Mouse (Mus musculus) T-helper 1 cell (primary cell): ENCODE data around the gene Prkci.

Source experiments
- in situ Hi-C: fragments of 300-600 bp; cut with MboI, MseI; formaldehyde crosslinking; loops from one replicate; pipeline ENCODE4 v1.15.1; 2025; ENCODE audit warnings: high pct_unique_total_duplicates

Gene Prkci

DNA sequence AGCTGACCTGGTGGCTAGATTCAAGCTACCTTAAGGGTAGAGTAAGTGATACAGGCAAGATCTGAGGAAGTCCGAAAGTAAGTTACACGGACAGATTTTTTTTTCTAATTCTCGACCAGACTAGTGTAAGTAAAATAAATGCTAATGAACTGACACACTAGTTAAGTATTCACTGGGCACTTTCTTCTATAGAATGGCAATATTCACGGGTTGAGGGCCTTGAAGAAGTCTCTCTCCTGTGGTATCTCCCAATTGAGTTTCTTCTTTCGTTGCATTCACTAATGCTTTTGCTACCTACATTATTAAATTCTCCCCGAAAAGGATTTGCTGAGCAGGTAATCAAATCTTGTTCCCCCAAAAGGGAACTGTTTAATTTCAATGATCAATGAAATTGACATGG is 688 bp upstream of the Prkci start:
- in situ Hi-C loops = no loop called here

GRCm38 (mm10) chr3:30995899-30996687 is 546 bp downstream of the Prkci start:
- in situ Hi-C loops = no loop called here

GRCm38 (mm10) chr3:30996688-30997014 is 1.1 kb downstream of the Prkci start:
- in situ Hi-C loops = no loop called here

- in situ Hi-C loops = loop anchor here (10.0 to 25.0 kb wide), 2 partner anchors 588 to 805 kb away; no protein-coding TSS in a partner anchor
Observed at GRCm38 (mm10) chr3:30999401-31000017, 4.0 kb downstream of the Prkci start.

- in situ Hi-C loops = loop anchor here (10.0 to 25.0 kb wide), 2 partner anchors 587 to 805 kb away; no protein-coding TSS in a partner anchor
Observed at GRCm38 (mm10) chr3:31000018-31000407, 4.5 kb downstream of the Prkci start.

GRCm38 (mm10) chr3:31001048-31001676 is 5.6 kb downstream of the Prkci start:
- in situ Hi-C loops = loop anchor here (10.0 to 25.0 kb wide), 2 partner anchors 586 to 804 kb away; no protein-coding TSS in a partner anchor

DNA sequence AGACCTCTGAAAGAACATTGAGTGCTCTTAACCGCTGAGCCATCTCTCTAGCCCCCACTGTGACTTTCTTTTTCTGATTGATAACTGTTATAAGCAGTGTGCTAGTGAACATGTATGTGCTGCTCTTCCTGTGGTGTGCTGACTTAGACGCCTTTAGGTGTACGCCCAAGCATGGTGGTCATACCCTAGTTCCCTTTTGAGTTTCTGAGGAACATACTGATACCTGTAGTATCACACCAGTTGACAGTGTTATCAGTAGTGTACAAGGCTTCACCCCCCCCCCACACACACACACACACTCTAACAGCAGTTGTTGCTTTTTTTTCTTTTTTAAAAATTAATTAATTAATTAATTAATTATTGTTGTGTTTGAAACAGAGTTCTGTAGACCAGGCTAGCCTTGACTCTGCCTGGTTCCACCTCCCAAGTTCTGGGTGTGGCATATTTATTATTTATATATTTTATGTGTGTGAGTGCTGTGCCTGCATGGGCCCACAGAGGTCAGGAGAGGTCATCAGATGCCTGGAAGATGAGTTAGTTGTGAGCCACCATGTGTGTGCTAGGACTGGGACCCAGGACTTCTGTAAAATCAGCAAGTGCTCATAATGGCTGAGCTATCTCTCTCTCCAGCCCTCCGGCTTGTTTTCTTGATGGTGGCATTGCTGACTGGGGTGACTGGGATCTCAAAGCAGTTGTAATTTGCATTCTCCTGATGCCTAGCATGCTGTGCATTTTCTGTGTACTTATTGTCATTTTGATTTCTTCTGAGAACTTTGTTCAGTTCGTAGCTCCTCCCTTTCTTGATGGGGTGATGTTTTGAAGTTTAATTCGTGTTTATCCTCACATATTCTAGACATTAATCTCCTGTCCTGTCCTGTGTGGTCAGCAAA is 9.0 kb downstream of the Prkci start:
- in situ Hi-C loops = loop anchor here (10.0 to 25.0 kb wide), 2 partner anchors 583 to 800 kb away; no protein-coding TSS in a partner anchor

GRCm38 (mm10) chr3:31014374-31014773 is 18.8 kb downstream of the Prkci start:
- in situ Hi-C loops = loop anchor here (25.0 kb wide), 1 partner anchor 573 kb away; no protein-coding TSS in a partner anchor

- in situ Hi-C loops = loop anchor here (25.0 kb wide), 1 partner anchor 571 kb away; no protein-coding TSS in a partner anchor
Observed at GRCm38 (mm10) chr3:31015682-31016443, 20.3 kb downstream of the Prkci start.

GRCm38 (mm10) chr3:31016594-31017196 is 21.1 kb downstream of the Prkci start:
- in situ Hi-C loops = loop anchor here (25.0 kb wide), 1 partner anchor 571 kb away; no protein-coding TSS in a partner anchor

GRCm38 (mm10) chr3:31017652-31018051 is 22.1 kb downstream of the Prkci start:
- in situ Hi-C loops = loop anchor here (25.0 kb wide), 1 partner anchor 570 kb away; no protein-coding TSS in a partner anchor

GRCm38 (mm10) chr3:31019287-31019686 is 23.7 kb downstream of the Prkci start:
- in situ Hi-C loops = loop anchor here (25.0 kb wide), 1 partner anchor 568 kb away; no protein-coding TSS in a partner anchor

- in situ Hi-C loops = loop anchor here (25.0 kb wide), 1 partner anchor 567 kb away; no protein-coding TSS in a partner anchor
Observed at GRCm38 (mm10) chr3:31019793-31020447, 24.4 kb downstream of the Prkci start.

GRCm38 (mm10) chr3:31020656-31021055 is 25.1 kb downstream of the Prkci start:
- in situ Hi-C loops = loop anchor here (25.0 kb wide), 1 partner anchor 567 kb away; no protein-coding TSS in a partner anchor

DNA sequence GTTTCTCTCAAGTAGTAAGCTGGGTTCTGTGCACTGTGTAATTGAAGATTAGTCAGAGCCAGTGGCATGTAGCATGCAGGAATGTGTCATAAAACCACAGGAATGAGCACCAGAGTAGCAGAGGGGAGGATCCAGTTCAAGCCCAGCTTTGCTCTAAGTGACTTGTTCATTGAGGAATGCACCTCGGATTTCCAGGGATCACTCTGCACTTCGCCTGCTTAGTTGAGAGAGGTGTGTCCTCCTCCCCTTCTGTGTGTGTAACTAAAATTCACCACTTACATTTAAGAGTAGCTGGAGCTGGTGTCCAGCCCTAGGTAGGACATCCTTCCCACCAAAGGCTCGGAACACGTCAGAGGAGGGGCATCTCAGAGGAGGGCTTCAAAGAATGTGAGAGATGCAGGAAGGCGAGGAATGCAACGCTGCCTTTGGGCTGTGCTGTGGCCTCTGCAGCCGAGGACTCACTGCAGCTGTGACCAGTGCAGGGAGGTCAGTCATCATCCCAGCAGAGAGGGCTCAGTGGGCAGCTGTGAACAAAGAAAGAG is 27.4 kb downstream of the Prkci start:
- in situ Hi-C loops = loop anchor here (25.0 kb wide), 1 partner anchor 564 kb away; no protein-coding TSS in a partner anchor

DNA sequence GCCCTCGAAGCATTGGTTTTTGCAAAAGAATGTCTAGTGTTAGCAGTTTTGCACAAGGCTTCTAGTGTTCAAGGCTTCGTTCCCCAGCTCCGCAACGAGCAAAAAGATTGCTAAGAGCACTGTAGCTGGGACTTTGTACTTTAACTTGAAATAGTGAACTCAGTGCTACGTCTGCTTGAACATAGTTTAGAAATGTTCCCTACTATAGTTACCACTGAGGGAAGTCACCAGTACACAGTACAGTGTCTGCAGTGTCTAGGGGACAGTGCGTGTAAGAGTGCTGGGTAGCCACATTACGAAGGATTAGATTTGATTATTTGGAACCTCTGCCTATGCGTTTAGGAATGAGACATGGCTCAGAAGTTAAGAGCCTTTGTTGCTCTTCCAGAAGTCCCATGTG is 32.2 kb downstream of the Prkci start:
- in situ Hi-C loops = no loop called here

- in situ Hi-C loops = no loop called here
Observed at GRCm38 (mm10) chr3:31031621-31032020, 36.1 kb downstream of the Prkci start.

GRCm38 (mm10) chr3:31033644-31034043 is 38.1 kb downstream of the Prkci start:
- in situ Hi-C loops = no loop called here

GRCm38 (mm10) chr3:31037851-31038250 is 42.3 kb downstream of the Prkci start:
- in situ Hi-C loops = no loop called here
